Mouse (Mus musculus) kidney, postnatal 10 days (tissue): ENCODE measurements at regions not wholly inside any gene's neighbourhood (a gene's known extent, or its start where the extent isn't known, plus 50 kb on each side); places are given as distances from the start of the nearest gene placed in this dataset.

Experiments
- DNase-seq: peaks from one replicate; pipeline ENCODE4 v3.0.0; 2021; ENCODE audit warnings: mixed read lengths

DNA sequence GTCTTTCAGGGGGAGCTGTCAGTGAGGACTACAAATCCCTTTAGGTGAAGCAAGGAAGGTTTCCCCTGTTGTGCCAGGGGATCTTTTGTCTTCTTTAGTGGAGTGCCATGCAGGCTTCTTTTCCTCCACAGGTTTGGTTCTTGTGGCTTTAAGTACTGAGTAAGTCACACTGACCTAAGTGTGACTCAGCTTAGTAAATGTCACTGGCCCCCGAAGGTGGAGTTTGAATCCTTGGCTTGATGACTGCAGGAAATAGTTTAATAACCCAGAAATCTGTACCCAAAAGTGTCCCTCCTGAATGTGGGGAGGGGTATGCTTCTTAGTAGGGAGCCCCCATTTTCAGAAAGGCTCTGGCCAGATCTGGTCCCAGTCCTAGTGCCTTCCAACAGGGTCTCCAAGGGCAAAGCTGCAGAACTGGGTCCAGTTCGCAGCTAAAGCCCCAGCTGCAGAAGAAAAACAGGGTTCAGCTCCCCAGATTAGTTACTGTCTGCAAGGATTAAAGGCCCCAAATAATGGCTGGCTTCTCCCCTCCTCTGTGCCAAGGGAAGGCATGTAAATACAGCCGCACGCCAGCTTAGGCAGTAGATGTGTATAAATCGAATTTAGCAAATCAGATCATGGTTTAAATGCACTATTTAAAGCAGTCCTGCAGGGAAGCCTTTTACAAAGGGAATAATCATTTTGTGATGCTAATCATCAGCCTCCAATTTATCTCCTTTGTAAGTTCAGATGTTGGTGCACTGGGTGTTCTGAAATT is 51.6 kb upstream of the Polg start:
- DNase-seq, result no peak

- no peak for DNase-seq
Measured at GRCm38 (mm10) chr7:79516287-79516686, 50.1 kb upstream of the Polg start.
